Mouse (Mus musculus) 3134 (cell line): Measurements from ENCODE around the gene Igtp.
"Not testable (repeated sequence)": the region's sequence is repeated elsewhere in the genome, so short reads cannot be mapped to it uniquely, and the experiment has no call there.

Experiments used
- DNase-seq: peaks from one replicate; pipeline ENCODE4 v3.0.0-alpha.2; 2011; ENCODE audit warnings: low spot score; ENCODE audit not compliant: insufficient read length; ENCODE audit errors: extremely low read depth

Igtp gene

GRCm38 (mm10) chr11:58211682-58212067, 12.3 kb downstream of the Igtp start:
- no peak for DNase-seq

GRCm38 (mm10) chr11:58213673-58214342, 14.5 kb downstream of the Igtp start:
- no peak for DNase-seq

- peak; percentile 78 for DNase-seq
Measured at GRCm38 (mm10) chr11:58214391-58215048, 15.2 kb downstream of the Igtp start.

GRCm38 (mm10) chr11:58215049-58215430, 15.7 kb downstream of the Igtp start:
- not testable (repeated sequence) for DNase-seq

GRCm38 (mm10) chr11:58215814-58216213, 16.5 kb downstream of the Igtp start:
- DNase-seq, result no peak

GRCm38 (mm10) chr11:58216823-58217222, 17.5 kb downstream of the Igtp start:
- no peak for DNase-seq

GRCm38 (mm10) chr11:58223751-58224150, 24.4 kb downstream of the Igtp start:
- no peak for DNase-seq

- no peak for DNase-seq
Measured at GRCm38 (mm10) chr11:58224313-58224712, 25.0 kb downstream of the Igtp start.

GRCm38 (mm10) chr11:58224872-58225271, 25.5 kb downstream of the Igtp start:
- DNase-seq, result not testable (repeated sequence)

- no peak for DNase-seq
Measured at GRCm38 (mm10) chr11:58225655-58226054, 26.3 kb downstream of the Igtp start.

GRCm38 (mm10) chr11:58226425-58226824, 27.1 kb downstream of the Igtp start:
- no peak for DNase-seq

GRCm38 (mm10) chr11:58228021-58228420, 28.7 kb downstream of the Igtp start:
- not testable (repeated sequence) for DNase-seq

GRCm38 (mm10) chr11:58230396-58230910, 31.1 kb downstream of the Igtp start:
- no peak for DNase-seq

GRCm38 (mm10) chr11:58231156-58231555, 31.8 kb downstream of the Igtp start:
- no peak for DNase-seq

GRCm38 (mm10) chr11:58234551-58234950, 35.2 kb downstream of the Igtp start:
- DNase-seq, result not testable (repeated sequence)

GRCm38 (mm10) chr11:58235152-58235551, 35.8 kb downstream of the Igtp start:
- DNase-seq, result no peak

GRCm38 (mm10) chr11:58238840-58239791, 39.8 kb downstream of the Igtp start:
- DNase-seq, result no peak

- DNase-seq, result no peak
Measured at GRCm38 (mm10) chr11:58247294-58247693, 47.9 kb downstream of the Igtp start.

- DNase-seq, result no peak
Measured at GRCm38 (mm10) chr11:58249203-58249981, 50.0 kb downstream of the Igtp start.

GRCm38 (mm10) chr11:58250550-58250949, 51.2 kb downstream of the Igtp start:
- no peak for DNase-seq
